Mouse (Mus musculus) thymus, adult 18-20 months (tissue): ENCODE data around the gene Gm11168.
"Not testable (repeated sequence)": the region's sequence is repeated elsewhere in the genome, so short reads cannot be mapped to it uniquely, and the experiment has no call there.

ENCODE experiments used
- DNase-seq, 2 experiments: peaks; one replicate each; pipeline ENCODE4 v3.0.0; 2022; ENCODE audit warnings: mixed read lengths in 2 of 2

Gm11168 gene

GRCm38 (mm10) chr9:3025653-3026052 is 22.5 kb downstream of the Gm11168 start:
- DNase-seq = peak; percentile 4 to 71

GRCm38 (mm10) chr9:3026136-3026535 is 23.0 kb downstream of the Gm11168 start:
- DNase-seq = not testable (repeated sequence)

GRCm38 (mm10) chr9:3026741-3027140 is 23.6 kb downstream of the Gm11168 start:
- DNase-seq = not testable (repeated sequence)

GRCm38 (mm10) chr9:3027200-3027599 is 24.1 kb downstream of the Gm11168 start:
- not testable (repeated sequence) for DNase-seq

GRCm38 (mm10) chr9:3029276-3030000 is 26.3 kb downstream of the Gm11168 start:
- not testable (repeated sequence) for DNase-seq

GRCm38 (mm10) chr9:3030677-3031318 is 27.7 kb downstream of the Gm11168 start:
- DNase-seq = not testable (repeated sequence)

- DNase-seq = not testable (repeated sequence)
These were observed 31.2 kb downstream of the Gm11168 start, which contains the start of gene Gm17535 for GRCm38 (mm10) chr9:3034299-3034698. TSS of gene Gm17535 (plus strand) at chr9:3034599.

GRCm38 (mm10) chr9:3036577-3036976 is 33.4 kb downstream of the Gm11168 start, which contains the start of gene Gm10715:
TSS of gene Gm10715 (plus strand) at chr9:3036877.
- not testable (repeated sequence) for DNase-seq

- DNase-seq = not testable (repeated sequence)
These were observed 35.0 kb downstream of the Gm11168 start for GRCm38 (mm10) chr9:3038161-3038560.
